Mouse (Mus musculus): ENCODE measurements around the gene Rab31. TPM values are rescaled to one million over a fixed set of nuclear protein-coding genes. Genes with fewer than 3 reads are reported as not detected.

Rab31 gene
- total RNA-seq, 2 experiments from 2014 or later, result 83.1 to 96.3 TPM

- intact Hi-C loops (cut with DNase I), result no loop called here
- no peak for DNase-seq
Observed at GRCm38 (mm10) chr17:65742245-65742905, 30.2 kb downstream of the Rab31 start.

- DNase-seq, result no peak
- intact Hi-C loops (cut with DNase I), result no loop called here
Observed at GRCm38 (mm10) chr17:65741565-65741964, 31.0 kb downstream of the Rab31 start.

- intact Hi-C loops (cut with DNase I), result no loop called here
- DNase-seq, result no peak
Observed at GRCm38 (mm10) chr17:65739874-65740725, 32.5 kb downstream of the Rab31 start.

GRCm38 (mm10) chr17:65737622-65738021 lies 34.9 kb downstream of the Rab31 start:
- intact Hi-C loops (cut with DNase I), result no loop called here
- no peak for DNase-seq

- intact Hi-C loops (cut with DNase I), result no loop called here
- no peak for DNase-seq
Observed at GRCm38 (mm10) chr17:65737175-65737574, 35.4 kb downstream of the Rab31 start.

GRCm38 (mm10) chr17:65735088-65735487 lies 37.5 kb downstream of the Rab31 start:
- intact Hi-C loops (cut with DNase I), result no loop called here
- DNase-seq, result no peak

GRCm38 (mm10) chr17:65732666-65733065 lies 39.9 kb downstream of the Rab31 start:
- intact Hi-C loops (cut with DNase I), result no loop called here
- DNase-seq, result no peak

- no peak for DNase-seq
- intact Hi-C loops (cut with DNase I), result no loop called here
Observed at GRCm38 (mm10) chr17:65731710-65732109, 40.8 kb downstream of the Rab31 start.

GRCm38 (mm10) chr17:65729945-65730741 lies 42.4 kb downstream of the Rab31 start:
- DNase-seq, result no peak
- intact Hi-C loops (cut with DNase I), result no loop called here

GRCm38 (mm10) chr17:65726755-65727154 lies 45.8 kb downstream of the Rab31 start:
- intact Hi-C loops (cut with DNase I), result no loop called here
- DNase-seq, result no peak

- intact Hi-C loops (cut with DNase I), result no loop called here
- DNase-seq, result no peak
Observed at GRCm38 (mm10) chr17:65726274-65726673, 46.3 kb downstream of the Rab31 start.

- DNase-seq, result no peak
- intact Hi-C loops (cut with DNase I), result no loop called here
Observed at GRCm38 (mm10) chr17:65725814-65726213, 46.7 kb downstream of the Rab31 start.

- no peak for DNase-seq
- intact Hi-C loops (cut with DNase I), result no loop called here
Observed at GRCm38 (mm10) chr17:65725381-65725780, 47.2 kb downstream of the Rab31 start.

- DNase-seq, result no peak
- intact Hi-C loops (cut with DNase I), result no loop called here
Observed at GRCm38 (mm10) chr17:65724254-65724653, 48.3 kb downstream of the Rab31 start.

- intact Hi-C loops (cut with DNase I), result no loop called here
- no peak for DNase-seq
Observed at GRCm38 (mm10) chr17:65723633-65724032, 48.9 kb downstream of the Rab31 start.

- intact Hi-C loops (cut with DNase I), result no loop called here
- no peak for DNase-seq
Observed at GRCm38 (mm10) chr17:65721330-65721729, 51.2 kb downstream of the Rab31 start.

- DNase-seq, result no peak
- intact Hi-C loops (cut with DNase I), result no loop called here
Observed at GRCm38 (mm10) chr17:65719826-65720225, 52.7 kb downstream of the Rab31 start.

- intact Hi-C loops (cut with DNase I), result no loop called here
- no peak for DNase-seq
Observed at GRCm38 (mm10) chr17:65718578-65718977, 54.0 kb downstream of the Rab31 start.

GRCm38 (mm10) chr17:65717658-65718199 lies 54.8 kb downstream of the Rab31 start:
- intact Hi-C loops (cut with DNase I), result no loop called here

GRCm38 (mm10) chr17:65714060-65714459 lies 58.5 kb downstream of the Rab31 start:
- intact Hi-C loops (cut with DNase I), result no loop called here

More at GRCm38 (mm10) chr17:65717658-65718199, 54.8 kb downstream of the Rab31 start:
- DNase-seq, result no peak

More at GRCm38 (mm10) chr17:65714060-65714459, 58.5 kb downstream of the Rab31 start:
- no peak for DNase-seq
